ENCODE assay signal across 19 mouse cellular contexts in genomic region chr3:66087608-66088007, GRCm38 (mm10).
A peak's percentile ranks its signal among the peaks of the same experiment; 100 is the strongest.
DNase-seq lines count a peak whose midpoint lies in the region; ATAC-seq and TF ChIP-seq lines count a peak whose summit lies in the region.
"Had no signal": no experiment of that assay in that cellular context is flagged by ENCODE, and none has a peak within 500 bp of the region (broad histone marks: within the 10 kb centered on the region; RNA-seq: fewer than 3 reads in every experiment).

No protein-coding gene starts in this region.

- H3K4me2 ChIP-seq in hindbrain, embryonic 13.5 days = no peak overlapping the region
- H3K4me2 ChIP-seq: embryonic facial prominence, embryonic 12.5 days; forebrain, embryonic 12.5 days; hindbrain, embryonic 15.5 days had no signal

- H3K4me1 ChIP-seq in hindbrain, embryonic 10.5 days (replicated peaks) = no peaks in the 10 kb centered on the region
- no peaks in the 10 kb centered on the region for H3K4me1 ChIP-seq in hindbrain, embryonic 13.5 days (replicated peaks)
- H3K4me1 ChIP-seq: forebrain, embryonic 12.5 days; heart, embryonic 10.5 days; hindbrain, embryonic 15.5 days had no signal

- H3K9me3 ChIP-seq in hindbrain, embryonic 10.5 days = no peaks in the 10 kb centered on the region
- H3K9me3 ChIP-seq in hindbrain, embryonic 13.5 days = 0 out of 2 replicates have a peak, but pooled peaks cover 7% of the 10 kb centered on the region
- H3K9me3 ChIP-seq: embryonic facial prominence, embryonic 12.5 days; forebrain, embryonic 12.5 days; hindbrain, embryonic 15.5 days had no signal

- DNase-seq in embryo, embryonic 11 days = peak; percentile 17
- DNase-seq in embryo, embryonic 10 days (ENCODE audit: low spot score) = no peak
- peak; percentile 10 for DNase-seq in hindbrain, embryonic 10.5 days (ENCODE audit: low spot score)
- DNase-seq in layer of hippocampus, adult 2 months (ENCODE audit: low spot score in 2 of 2) = peak; percentile 17 to 27
- DNase-seq in layer of hippocampus, postnatal 14 days (ENCODE audit: low spot score in 2 of 2) = peak; percentile 52 to 74
- DNase-seq in c-Kit-positive CD71-positive TER-119-positive erythroid progenitor cells, embryonic 14.5 days (ENCODE audit: low spot score) = no peak
- no peak for DNase-seq in liver
- DNase-seq: adrenal gland, postnatal 10 days; cerebellum, adult 2 months; cerebellum, postnatal 10 days; gastrocnemius, postnatal 36 days; heart, adult 18-20 months; heart, postnatal 10 days had no signal

- H3K9ac ChIP-seq in hindbrain, embryonic 13.5 days = no peak overlapping the region
- H3K9ac ChIP-seq: embryonic facial prominence, embryonic 12.5 days; forebrain, embryonic 12.5 days; hindbrain, embryonic 15.5 days had no signal

- H3K36me3 ChIP-seq in hindbrain, embryonic 10.5 days = no peaks in the 10 kb centered on the region
- H3K36me3 ChIP-seq in hindbrain, embryonic 13.5 days = no peaks in the 10 kb centered on the region
- H3K36me3 ChIP-seq: embryonic facial prominence, embryonic 12.5 days; forebrain, embryonic 12.5 days; heart, embryonic 10.5 days; hindbrain, embryonic 15.5 days had no signal

- 74% methylated on average over 7 of the region's 7 CpGs for WGBS in hindbrain, embryonic 10.5 days
- WGBS in hindbrain, embryonic 13.5 days = 79% methylated on average over 7 of the region's 7 CpGs

- no peak overlapping the region for H3K4me3 ChIP-seq in hindbrain, embryonic 10.5 days
- H3K4me3 ChIP-seq in hindbrain, embryonic 13.5 days = no peak overlapping the region
- H3K4me3 ChIP-seq in layer of hippocampus, adult 2 months = no peak overlapping the region
- H3K4me3 ChIP-seq: embryonic facial prominence, embryonic 12.5 days; forebrain, embryonic 12.5 days; heart, embryonic 10.5 days; hindbrain, embryonic 15.5 days had no signal

- H3K27me3 ChIP-seq in hindbrain, embryonic 10.5 days (ENCODE audit: insufficient read depth, poor library complexity, severe bottlenecking) = no peaks in the 10 kb centered on the region
- no peaks in the 10 kb centered on the region for H3K27me3 ChIP-seq in hindbrain, embryonic 13.5 days
- H3K27me3 ChIP-seq: embryonic facial prominence, embryonic 12.5 days; forebrain, embryonic 12.5 days; hindbrain, embryonic 15.5 days had no signal

- no peak for ATAC-seq in hindbrain, embryonic 13.5 days (ENCODE audit: low FRiP score)
- ATAC-seq: forebrain, embryonic 16.5 days had no signal

- TF ChIP-seq CTCF in layer of hippocampus, adult 2 months (conservative IDR thresholded peaks at IDR 0.05) = no peak

- no peak overlapping the region for H3K27ac ChIP-seq in hindbrain, embryonic 10.5 days
- no peak overlapping the region for H3K27ac ChIP-seq in hindbrain, embryonic 13.5 days
- H3K27ac ChIP-seq in layer of hippocampus, adult 2 months = no peak overlapping the region
- H3K27ac ChIP-seq: embryonic facial prominence, embryonic 12.5 days; forebrain, embryonic 12.5 days; heart, embryonic 10.5 days; hindbrain, embryonic 15.5 days had no signal

Comparison
In these comparisons a context has a peak if more than half of its experiments do, and no peak if none do; other contexts are left out.
1. DNase-seq: peak in embryo, embryonic 11 days (single experiment), hindbrain, embryonic 10.5 days (single experiment), layer of hippocampus, adult 2 months (2 of 2) and layer of hippocampus, postnatal 14 days (2 of 2); none in embryo, embryonic 10 days (single experiment), c-Kit-positive CD71-positive TER-119-positive erythroid progenitor cells, embryonic 14.5 days (single experiment) and liver (single experiment).